Mouse (Mus musculus): ENCODE measurements around the gene Hormad2.

Hormad2 gene

GRCm38 (mm10) chr11:4461154-4461553 is 20.2 kb upstream of the Hormad2 start:
- no peak for TF ChIP-seq GATA4 (IDR thresholded peaks at IDR 0.05; ENCODE audit: insufficient replicate concordance, low read length)

GRCm38 (mm10) chr11:4460615-4461014 is 19.7 kb upstream of the Hormad2 start:
- no peak for TF ChIP-seq GATA4 (IDR thresholded peaks at IDR 0.05; ENCODE audit: insufficient replicate concordance, low read length)

- TF ChIP-seq GATA4 (IDR thresholded peaks at IDR 0.05; ENCODE audit: insufficient replicate concordance, low read length) = no peak
Measured at GRCm38 (mm10) chr11:4454895-4455535, 14.1 kb upstream of the Hormad2 start.

GRCm38 (mm10) chr11:4452467-4453184 is 11.7 kb upstream of the Hormad2 start:
- TF ChIP-seq GATA4 (IDR thresholded peaks at IDR 0.05; ENCODE audit: insufficient replicate concordance, low read length) = no peak

- no peak for TF ChIP-seq GATA4 (IDR thresholded peaks at IDR 0.05; ENCODE audit: insufficient replicate concordance, low read length)
Measured at GRCm38 (mm10) chr11:4451116-4451515, 10.2 kb upstream of the Hormad2 start.

- no peak for TF ChIP-seq GATA4 (IDR thresholded peaks at IDR 0.05; ENCODE audit: insufficient replicate concordance, low read length)
Measured at GRCm38 (mm10) chr11:4446195-4446868, 5.4 kb upstream of the Hormad2 start.

GRCm38 (mm10) chr11:4442280-4442679 is 1.4 kb upstream of the Hormad2 start:
- TF ChIP-seq GATA4 (IDR thresholded peaks at IDR 0.05; ENCODE audit: insufficient replicate concordance, low read length) = no peak

GRCm38 (mm10) chr11:4438211-4438610 is 2.7 kb downstream of the Hormad2 start:
- TF ChIP-seq GATA4 (IDR thresholded peaks at IDR 0.05; ENCODE audit: insufficient replicate concordance, low read length) = no peak

- TF ChIP-seq GATA4 (IDR thresholded peaks at IDR 0.05; ENCODE audit: insufficient replicate concordance, low read length) = no peak
Measured at GRCm38 (mm10) chr11:4437318-4437717, 3.6 kb downstream of the Hormad2 start.

GRCm38 (mm10) chr11:4436631-4437030 is 4.3 kb downstream of the Hormad2 start:
- no peak for TF ChIP-seq GATA4 (IDR thresholded peaks at IDR 0.05; ENCODE audit: insufficient replicate concordance, low read length)

GRCm38 (mm10) chr11:4434461-4434860 is 6.4 kb downstream of the Hormad2 start:
- no peak for TF ChIP-seq GATA4 (IDR thresholded peaks at IDR 0.05; ENCODE audit: insufficient replicate concordance, low read length)

- TF ChIP-seq GATA4 (IDR thresholded peaks at IDR 0.05; ENCODE audit: insufficient replicate concordance, low read length) = no peak
Measured at GRCm38 (mm10) chr11:4423818-4424217, 17.1 kb downstream of the Hormad2 start.

GRCm38 (mm10) chr11:4422494-4423425 is 18.1 kb downstream of the Hormad2 start:
- no peak for TF ChIP-seq GATA4 (IDR thresholded peaks at IDR 0.05; ENCODE audit: insufficient replicate concordance, low read length)

- no peak for TF ChIP-seq GATA4 (IDR thresholded peaks at IDR 0.05; ENCODE audit: insufficient replicate concordance, low read length)
Measured at GRCm38 (mm10) chr11:4421933-4422488, 18.9 kb downstream of the Hormad2 start.

- TF ChIP-seq GATA4 (IDR thresholded peaks at IDR 0.05; ENCODE audit: insufficient replicate concordance, low read length) = no peak
Measured at GRCm38 (mm10) chr11:4417986-4418385, 22.9 kb downstream of the Hormad2 start.
